Mouse (Mus musculus) kidney, adult 18-20 months (tissue): ENCODE results near the gene Suv39h1.
"Not testable (repeated sequence)": the region's sequence is repeated elsewhere in the genome, so short reads cannot be mapped to it uniquely, and the experiment has no call there.

Source experiments
- DNase-seq: peaks from one replicate; pipeline ENCODE4 v3.0.0; 2021

The Suv39h1 gene

DNA sequence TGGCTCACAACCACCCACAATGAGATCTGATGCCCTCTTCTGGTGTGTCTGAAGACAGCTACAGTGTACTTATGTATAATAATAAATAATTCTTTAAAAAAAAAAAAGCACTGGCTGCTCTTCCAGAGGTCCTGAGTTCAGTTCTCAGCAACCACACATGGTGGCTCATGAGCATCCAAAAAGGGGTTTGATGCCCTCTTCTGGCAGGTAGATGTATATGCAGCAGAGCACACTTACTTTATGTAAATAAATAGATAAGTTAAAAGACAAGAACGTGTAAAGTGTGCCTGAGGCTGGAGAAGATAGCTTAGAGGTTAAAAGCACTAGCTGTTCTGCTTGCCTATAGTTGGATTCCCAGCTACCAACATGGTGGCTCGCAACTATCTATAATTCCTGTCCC, 49.8 kb downstream of the Suv39h1 start:
- DNase-seq = no peak

DNA sequence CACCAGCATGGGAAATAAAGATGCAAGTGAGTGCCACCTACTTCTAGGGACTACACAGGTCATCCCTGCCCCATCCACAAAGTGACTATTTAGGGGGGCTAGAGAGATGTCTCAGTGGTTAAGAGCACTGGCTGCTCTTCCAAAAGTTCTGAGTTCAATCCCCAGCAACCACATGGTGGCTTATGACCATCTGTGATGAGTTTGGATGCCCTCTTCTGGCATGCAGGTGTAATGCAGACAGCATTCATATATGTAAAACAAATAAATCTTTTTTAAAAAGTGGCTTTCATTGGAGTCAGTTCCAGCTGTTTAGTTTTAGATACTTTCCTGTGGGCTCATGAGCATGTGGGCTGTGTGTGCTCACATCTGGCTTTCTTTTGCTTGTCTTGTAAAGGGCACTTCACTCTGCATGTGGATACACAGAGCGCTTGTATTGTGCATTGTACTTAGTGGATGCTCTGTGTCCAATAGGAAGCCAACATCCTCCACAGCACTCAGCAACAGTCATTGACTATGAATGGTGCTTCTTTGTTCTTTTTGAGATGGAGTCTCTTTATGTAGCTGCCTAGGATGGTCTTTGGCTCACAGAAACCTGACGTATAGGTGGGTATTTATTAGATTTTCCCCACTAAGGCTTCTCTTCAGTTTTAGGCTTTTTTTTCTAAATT, 54.3 kb downstream of the Suv39h1 start:
- DNase-seq = no peak

DNA sequence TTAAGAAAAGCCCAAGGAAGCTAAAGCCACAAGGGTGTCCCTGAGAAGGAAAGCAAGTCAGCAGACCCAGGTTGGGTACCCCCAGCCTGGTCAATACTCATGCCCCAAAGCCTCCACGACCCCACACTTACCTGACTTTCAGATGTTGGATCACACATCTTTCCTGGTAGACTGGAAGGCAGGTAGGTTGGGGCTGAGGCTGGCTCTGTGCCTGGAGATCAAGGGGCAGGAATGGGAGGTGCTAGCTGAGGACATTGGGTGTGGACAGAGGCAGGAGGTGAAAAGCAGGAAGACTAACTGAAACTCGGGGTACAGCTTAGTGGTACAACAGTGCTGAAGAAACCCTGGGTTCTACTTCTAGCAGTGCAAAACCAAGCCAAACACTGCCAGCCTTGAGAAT, 56.3 kb downstream of the Suv39h1 start, which contains the start of gene Glod5:
Glod5 (minus strand) TSS at position 207 of the 400 bp plus-strand sequence.
- DNase-seq = peak; percentile 73

DNA sequence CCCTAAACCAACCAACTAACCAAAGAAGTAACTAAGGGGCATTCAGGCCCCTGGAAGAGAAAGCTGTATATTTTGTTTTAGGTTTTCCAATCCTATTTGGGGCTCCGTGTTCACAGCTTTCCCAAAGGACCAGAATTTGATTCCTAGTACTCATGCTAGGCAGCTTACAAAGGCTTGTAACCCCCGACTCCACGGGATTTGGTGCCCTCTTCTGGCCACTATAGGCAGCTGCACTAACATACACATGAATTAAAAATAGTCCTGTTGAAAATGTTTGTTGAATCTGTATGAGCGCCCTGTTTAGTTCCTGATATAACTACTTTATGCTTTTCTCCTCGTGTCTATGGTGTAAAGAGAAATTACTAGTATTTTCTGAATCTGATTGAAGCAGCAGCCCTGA, 57.4 kb downstream of the Suv39h1 start:
- DNase-seq = peak; percentile 23

DNA sequence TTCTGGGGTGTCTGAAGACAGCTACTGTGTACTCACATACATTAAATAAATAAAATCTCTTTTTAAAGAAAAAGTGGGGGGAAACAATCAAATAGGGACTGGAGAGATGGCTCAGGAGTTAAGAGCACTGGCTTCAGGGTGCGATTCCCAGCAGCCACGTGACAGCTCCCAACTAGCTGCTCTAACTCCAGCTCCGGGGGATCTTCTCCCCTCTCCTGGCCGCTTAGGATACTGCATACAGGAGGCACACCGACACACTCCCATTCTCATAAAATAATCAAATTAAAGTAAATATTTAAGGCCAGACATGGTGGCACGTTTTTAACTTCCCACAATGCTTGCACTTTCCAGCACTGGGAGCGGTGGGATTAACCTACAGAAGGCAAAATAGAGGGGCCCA, 58.9 kb downstream of the Suv39h1 start:
- not testable (repeated sequence) for DNase-seq

DNA sequence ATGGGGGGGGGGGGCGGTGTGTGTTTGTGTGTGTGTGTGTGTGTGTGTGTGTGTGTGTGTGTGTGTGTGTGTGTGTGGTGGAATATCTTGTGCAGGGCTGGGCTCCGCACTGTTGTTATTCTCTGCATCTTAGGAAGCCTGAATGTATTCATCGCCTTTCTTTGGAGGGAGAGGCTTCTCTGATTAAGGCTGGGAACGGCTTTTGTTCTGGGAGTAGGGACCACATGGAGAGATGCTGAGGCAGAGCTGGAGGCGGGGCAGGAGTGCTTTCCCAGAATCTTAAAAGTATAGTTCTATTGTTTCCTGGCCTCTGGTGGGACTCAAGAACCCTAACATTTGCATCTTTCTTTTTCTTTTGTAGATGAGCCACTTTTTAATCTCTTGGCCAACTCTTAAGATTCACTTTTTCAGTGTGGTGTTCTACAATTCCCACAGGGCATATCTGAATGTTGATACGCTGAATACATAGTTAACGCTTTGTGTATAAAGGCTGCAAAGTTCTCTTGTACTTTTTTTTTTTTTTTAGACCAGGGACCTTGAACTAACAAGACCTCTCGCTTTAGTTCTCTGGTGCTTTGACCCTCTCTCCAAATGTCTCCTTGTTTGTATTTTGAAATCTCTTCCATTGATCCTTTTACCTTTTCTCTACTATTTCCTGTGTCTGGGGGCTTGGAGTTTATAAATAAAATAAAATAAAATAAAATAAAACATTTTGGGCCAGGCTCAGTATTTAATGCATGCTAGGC, 60.8 kb downstream of the Suv39h1 start:
- DNase-seq = no peak

DNA sequence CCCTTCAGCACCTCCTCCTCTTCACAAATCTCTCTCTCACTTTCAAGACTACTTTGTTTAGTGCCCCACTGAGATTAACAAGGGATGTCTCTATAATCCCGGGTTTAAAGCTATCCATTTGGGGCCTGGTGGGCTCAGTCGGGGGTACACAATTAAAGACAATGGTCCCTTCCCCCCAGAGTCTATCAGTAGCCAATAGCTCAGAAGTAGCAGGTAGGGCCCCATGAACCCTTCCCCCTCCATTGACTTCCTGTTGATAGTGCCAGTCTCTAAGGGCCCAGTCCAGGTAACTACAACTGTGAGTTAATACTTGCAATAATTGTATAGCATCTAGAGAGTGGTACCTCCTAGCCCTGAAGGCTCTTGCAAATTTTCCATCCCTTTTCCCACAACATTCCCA, 61.4 kb downstream of the Suv39h1 start:
- no peak for DNase-seq
